Mouse (Mus musculus): ENCODE data around the gene Hoxb6.
A peak's percentile ranks its signal among the peaks of the same experiment; 100 is the strongest.

Hoxb6 gene

DNA sequence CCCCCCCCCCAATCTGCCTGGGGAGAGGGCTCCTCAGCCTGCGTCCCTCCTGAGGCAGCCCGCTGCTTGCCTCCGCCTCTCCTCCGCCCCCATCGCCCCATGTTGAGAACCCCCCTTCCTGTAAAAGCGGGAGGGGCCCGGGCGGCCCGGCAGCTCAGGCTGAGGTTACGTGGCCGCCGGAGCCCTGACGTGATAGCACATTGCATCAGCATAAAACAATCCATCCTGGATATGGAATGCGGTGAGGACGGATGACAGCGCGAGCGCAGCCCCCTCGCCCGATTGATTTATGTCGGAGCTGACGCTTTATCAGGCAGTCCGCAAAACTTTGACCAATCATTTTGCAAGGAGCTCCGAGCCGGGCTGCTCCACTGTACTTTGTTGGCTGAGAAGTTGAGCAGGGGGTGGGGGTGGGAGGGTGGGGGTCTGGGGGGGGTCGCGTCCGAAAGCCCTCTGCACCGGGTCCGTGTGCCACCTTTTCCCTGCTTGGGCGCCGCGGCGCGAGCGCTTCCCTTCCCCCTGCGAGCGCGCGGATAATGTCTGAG lies 21.2 kb upstream of the Hoxb6 start, which contains the start of gene Hoxb9:
Gene Hoxb9 (plus strand): TSS at position 462 of the 545 bp plus-strand sequence.
- DNase-seq: no peak

DNA sequence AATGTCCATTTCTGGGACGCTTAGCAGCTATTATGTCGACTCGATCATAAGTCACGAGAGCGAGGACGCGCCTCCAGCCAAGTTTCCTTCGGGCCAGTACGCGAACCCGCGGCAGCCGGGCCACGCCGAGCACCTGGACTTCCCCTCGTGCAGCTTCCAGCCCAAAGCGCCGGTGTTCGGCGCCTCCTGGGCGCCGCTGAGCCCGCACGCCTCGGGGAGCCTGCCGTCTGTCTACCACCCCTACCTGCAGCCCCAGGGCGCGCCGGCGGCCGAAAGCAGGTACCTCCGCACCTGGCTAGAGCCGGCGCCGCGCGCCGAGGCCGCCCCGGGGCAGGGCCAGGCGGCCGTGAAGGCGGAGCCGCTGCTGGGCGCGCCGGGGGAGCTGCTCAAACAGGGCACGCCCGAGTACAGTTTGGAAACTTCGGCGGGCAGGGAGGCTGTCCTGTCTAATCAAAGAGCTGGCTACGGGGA lies 20.7 kb upstream of the Hoxb6 start:
- no peak for DNase-seq

- peak in 1 of 2 experiments; percentile 64 for DNase-seq
Measured at GRCm38 (mm10) chr11:96272024-96272921, 20.0 kb upstream of the Hoxb6 start.

GRCm38 (mm10) chr11:96274428-96274827 lies 17.8 kb upstream of the Hoxb6 start:
- no peak for DNase-seq

DNA sequence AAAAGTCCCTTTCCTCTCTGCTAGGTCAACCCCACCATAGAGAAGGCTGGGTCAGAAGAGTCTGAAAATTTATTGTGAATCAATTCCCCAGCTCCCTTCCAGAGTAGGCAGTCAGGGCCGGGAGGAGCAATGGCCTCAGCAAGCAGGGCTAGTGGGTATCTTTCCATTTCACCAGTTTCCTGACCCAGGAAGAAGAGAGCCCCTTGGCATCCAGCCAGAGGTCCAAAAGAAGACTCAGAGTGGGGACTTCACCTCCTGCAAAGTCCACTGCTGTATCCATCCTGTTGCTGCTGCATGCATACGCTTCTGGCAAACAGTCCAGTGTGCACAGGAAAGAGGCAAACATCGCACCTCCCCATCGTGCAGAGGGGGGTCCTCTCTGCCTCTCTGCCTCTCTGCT lies 16.4 kb upstream of the Hoxb6 start:
- no peak for DNase-seq

DNA sequence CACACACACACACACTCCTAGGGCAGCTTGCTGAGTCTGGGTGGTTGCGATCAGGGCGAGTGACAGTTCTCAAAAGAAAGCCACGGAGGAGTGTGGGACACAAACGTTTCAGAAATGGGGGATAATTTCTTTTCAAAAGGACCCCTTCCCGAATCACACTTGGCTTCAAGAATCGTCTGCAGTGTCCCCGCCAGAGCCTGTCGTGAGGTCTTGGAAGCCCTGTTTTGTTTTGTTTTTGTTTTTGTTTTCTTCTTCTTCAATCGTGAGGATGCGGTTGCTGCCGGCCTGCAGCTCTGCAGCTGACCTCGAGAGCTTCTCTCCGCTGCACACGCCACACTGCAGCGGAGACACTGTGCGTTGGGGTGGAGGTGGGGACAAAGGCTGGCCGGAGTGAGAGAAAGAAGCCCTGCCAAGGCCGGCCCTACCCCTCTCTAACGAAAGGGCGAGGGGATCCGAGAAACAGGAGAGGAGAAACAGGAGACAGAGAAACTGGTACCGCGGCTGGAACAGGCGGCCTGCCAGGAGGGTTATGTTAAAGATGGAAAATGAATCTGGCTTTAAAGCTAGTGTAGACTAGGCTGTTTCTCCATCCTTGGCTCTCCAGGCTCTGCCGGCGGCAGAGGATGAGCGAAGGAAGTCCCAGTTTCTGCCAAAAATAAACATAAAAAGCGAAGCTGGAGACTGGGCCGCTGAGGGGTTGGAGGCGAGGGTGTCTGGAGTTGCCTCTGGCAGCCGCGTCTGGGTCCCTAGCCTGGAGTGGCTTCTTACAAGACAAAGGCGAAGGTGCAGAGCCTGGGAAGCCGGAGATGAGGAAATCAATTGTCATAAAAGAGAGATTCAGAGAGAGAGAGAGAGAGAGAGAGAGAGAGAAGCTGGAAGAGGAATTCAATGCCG lies 14.9 kb upstream of the Hoxb6 start:
- peak in 1 of 2 experiments; percentile 30 for DNase-seq

DNA sequence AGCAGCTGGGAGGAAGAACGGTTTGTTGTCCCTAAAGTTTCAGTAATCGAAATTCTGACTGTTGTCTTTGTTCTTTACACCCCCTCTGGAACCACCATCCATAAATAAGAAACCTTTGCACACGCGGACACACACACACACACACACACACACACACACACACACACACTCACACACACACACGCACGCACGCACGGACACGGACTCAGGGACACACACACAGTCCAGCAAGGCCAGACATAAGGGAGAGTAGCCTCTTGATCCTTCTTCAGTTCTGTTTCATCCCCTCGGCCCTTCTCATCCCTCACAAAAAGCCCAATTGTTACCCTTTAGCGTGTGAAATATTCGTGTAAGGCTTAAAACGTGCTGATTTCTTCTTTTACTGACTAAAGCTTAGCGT lies 14.0 kb upstream of the Hoxb6 start:
- DNase-seq: no peak

DNA sequence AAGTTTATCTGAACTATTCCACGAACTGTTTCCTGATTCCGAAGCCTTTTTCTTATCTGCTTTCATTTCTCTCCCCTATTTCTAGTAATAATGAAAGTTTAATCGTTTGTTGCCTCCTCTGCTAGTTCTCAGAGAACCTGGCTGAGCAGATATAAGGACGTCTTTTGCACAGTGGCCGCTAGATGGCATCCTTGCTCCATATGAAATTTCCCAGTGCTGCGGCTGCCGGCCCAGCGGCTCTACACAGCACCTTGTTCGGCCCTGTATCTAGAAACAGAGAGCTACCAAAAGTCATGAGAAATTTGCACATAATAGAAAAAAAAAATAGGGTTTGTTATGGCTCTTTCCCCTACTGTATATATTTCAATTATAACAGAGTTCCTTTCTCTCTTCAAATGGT lies 13.5 kb upstream of the Hoxb6 start:
- DNase-seq: peak; percentile 90 to 92

GRCm38 (mm10) chr11:96279421-96280233 lies 12.6 kb upstream of the Hoxb6 start:
- no peak for DNase-seq

GRCm38 (mm10) chr11:96280399-96281378 lies 11.6 kb upstream of the Hoxb6 start:
- no peak for DNase-seq

- DNase-seq: no peak
Measured at GRCm38 (mm10) chr11:96281396-96281795, 10.9 kb upstream of the Hoxb6 start.

GRCm38 (mm10) chr11:96281855-96282570 lies 10.3 kb upstream of the Hoxb6 start, which contains the start of gene Hoxb8:
Hoxb8 (plus strand) TSS chr11:96281905.
- DNase-seq: no peak

DNA sequence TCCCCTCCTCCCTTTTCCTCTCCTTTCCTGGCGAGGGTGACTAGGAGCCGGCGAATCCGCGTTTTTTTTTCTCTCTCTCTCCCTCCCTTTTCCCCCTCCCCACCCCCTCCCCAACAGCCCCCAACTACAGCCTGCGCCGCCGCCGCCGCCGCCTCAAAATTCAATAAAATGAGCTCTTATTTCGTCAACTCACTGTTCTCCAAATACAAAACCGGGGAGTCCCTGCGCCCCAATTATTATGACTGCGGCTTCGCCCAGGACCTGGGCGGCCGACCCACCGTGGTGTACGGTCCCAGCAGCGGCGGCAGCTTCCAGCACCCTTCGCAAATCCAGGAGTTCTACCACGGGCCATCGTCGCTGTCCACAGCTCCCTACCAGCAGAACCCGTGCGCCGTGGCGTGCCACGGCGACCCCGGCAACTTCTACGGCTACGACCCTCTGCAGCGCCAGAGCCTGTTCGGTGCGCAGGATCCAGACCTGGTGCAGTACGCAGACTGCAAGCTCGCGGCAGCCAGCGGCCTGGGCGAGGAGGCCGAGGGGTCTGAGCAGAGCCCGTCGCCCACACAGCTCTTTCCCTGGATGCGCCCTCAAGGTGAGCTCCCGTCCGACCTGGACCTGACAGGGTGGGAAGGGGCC lies 9.4 kb upstream of the Hoxb6 start:
- no peak for DNase-seq

- no peak for DNase-seq
Measured at GRCm38 (mm10) chr11:96284041-96284749, 8.1 kb upstream of the Hoxb6 start.

- DNase-seq: no peak
Measured at GRCm38 (mm10) chr11:96284774-96285734, 7.2 kb upstream of the Hoxb6 start.

DNA sequence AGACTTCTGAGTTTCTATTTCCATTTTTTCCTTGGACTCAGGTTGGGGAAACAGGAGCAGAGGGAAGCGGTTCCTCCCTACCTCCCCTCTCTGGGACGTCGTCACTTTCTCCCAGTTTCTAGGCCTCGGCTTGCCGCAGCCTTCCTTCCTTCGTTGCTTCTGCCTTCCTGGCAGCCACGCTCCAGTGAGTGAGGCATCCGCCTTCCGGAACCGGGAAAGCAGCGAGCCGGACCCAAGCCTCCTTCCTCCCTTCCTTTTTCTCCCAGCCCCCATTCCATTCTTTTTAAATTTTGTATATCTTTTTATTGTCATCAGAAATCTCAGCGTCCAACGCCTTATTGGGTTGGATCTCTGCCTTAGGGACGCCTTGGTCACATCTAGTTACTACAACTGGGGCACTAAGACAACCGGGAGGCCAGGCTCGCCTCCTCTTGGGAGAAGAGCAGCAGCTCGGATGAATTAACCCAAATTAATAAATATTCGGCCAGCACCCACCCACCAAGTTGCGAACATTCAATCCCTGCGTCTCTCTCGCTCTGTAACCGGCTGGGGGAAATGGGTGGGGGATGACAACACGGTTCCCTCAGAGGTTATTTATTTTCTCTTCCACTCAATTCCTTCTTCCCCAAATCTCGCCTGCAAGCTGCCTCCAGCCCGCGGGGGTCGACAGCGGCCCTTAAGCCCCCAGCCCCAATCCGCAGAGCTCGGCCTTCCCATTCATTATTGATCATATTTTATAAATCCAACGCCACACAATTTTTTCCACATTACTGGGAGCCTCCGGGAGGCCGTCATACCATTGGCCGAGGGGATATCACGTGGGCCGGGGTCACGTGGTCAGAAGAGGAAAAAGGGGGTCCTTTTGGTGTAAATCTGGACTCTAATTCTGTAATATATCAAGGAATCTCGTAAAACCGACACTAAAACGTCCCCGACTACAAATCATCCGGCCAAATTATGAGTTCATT lies 6.2 kb upstream of the Hoxb6 start, which contains the start of gene Hoxb7:
Gene Hoxb7 (plus strand): TSS at position 853 of the 968 bp plus-strand sequence.
- DNase-seq: no peak

Measured in cerebellum, postnatal 10 days (tissue).